Comparison of ENCODE assay signal across 14 mouse cellular contexts in the genomic region with DNA sequence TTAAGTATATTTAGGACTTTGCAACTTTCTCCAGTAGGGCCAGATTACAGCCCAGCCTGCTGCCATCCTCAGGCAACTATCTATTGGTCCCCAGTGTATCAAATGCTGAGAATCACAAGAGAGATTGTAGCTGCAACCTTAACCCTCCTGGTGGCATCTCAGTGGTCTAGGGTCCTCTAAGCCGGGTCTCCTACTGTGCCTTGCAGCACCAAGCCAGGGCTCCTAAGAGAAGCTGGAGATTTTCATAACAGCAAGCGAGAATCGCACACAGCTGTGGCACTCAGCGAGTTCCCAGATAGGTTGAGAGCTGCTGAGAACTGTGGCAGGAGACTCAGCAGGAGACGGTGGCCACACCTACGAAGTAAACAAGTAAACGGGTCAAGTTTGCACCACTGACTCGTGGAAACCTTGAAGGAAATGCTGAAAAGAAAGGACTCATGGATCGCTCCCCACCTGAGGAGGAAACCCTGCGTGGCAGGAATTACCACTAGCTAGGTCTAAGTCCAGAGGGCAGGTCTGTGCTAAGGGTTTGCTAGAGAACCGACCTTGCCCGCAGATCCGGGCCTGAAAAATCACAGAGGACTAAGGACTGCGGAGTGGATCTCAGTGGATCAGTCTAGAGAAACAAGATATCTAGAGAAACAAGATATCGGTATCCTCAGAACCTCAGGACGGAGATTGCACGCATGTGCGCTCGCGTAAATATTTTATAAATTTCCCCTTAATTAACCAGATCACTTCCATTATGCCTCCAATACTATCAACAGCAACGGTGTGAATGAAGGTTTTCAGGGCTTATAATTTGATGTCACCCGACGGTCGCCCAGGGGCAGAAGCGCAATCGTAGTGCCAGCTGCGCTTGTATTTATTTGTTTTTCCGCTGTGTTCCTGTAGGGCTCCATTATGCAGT. TPM values are rescaled to one million over a fixed set of nuclear protein-coding genes. Genes with fewer than 3 reads are reported as not detected.
A peak's percentile ranks its signal among the peaks of the same experiment; 100 is the strongest.
DNase-seq lines count a peak whose midpoint lies in the region; ATAC-seq and TF ChIP-seq lines count a peak whose summit lies in the region.
"Had no signal": no experiment of that assay in that cellular context is flagged by ENCODE, and none has a peak within 500 bp of the region (broad histone marks: within the 10 kb centered on the region; RNA-seq: fewer than 3 reads in every experiment).

No protein-coding gene starts in this region.

- no peak for TF ChIP-seq CTCF in liver, postnatal 0 days (IDR thresholded peaks at IDR 0.05; ENCODE audit: low read depth)

- H3K27ac ChIP-seq in liver, postnatal 0 days (ENCODE audit: low read depth): no peak overlapping the region
- H3K27ac ChIP-seq in liver, embryonic 12.5 days: no peak overlapping the region
- H3K27ac ChIP-seq in hindbrain, embryonic 10.5 days: no peak overlapping the region
- no peak overlapping the region for H3K27ac ChIP-seq in limb, embryonic 11.5 days (replicated peaks; ENCODE audit: low read depth, low read length)
- H3K27ac ChIP-seq in neural tube, embryonic 14.5 days (ENCODE audit: low read depth, low read length): no peak overlapping the region
- H3K27ac ChIP-seq: left cerebral cortex, adult 2 months; liver, embryonic 13.5 days had no signal

- DNase-seq in liver, postnatal 0 days: peak; percentile 9
- no peak for DNase-seq in hindbrain, embryonic 10.5 days (ENCODE audit: low spot score)
- peak; percentile 37 for DNase-seq in limb, embryonic 11.5 days (ENCODE audit: low spot score)
- DNase-seq in gastrocnemius, postnatal 14 days: no peak
- DNase-seq in right cerebral cortex, postnatal 36 days (ENCODE audit: low spot score in 2 of 2): no peak
- DNase-seq: cerebellum, adult 9-11 months; kidney, postnatal 25 days; liver, embryonic 13.5 days; thymus, postnatal 25 days had no signal

- no peak overlapping the region for H3K9ac ChIP-seq in liver, postnatal 0 days (replicated peaks)
- H3K9ac ChIP-seq in liver, embryonic 12.5 days: no peak overlapping the region
- H3K9ac ChIP-seq in limb, embryonic 11.5 days (ENCODE audit: low read length): no peak overlapping the region
- H3K9ac ChIP-seq in neural tube, embryonic 14.5 days (replicated peaks; ENCODE audit: low read depth, low read length): no peak overlapping the region
- H3K9ac ChIP-seq: liver, embryonic 13.5 days had no signal

- H3K4me1 ChIP-seq in liver, postnatal 0 days (ENCODE audit: insufficient read depth): no peaks in the 10 kb centered on the region
- H3K4me1 ChIP-seq in liver, embryonic 12.5 days: no peaks in the 10 kb centered on the region
- peaks cover 39% of the 10 kb centered on the region for H3K4me1 ChIP-seq in hindbrain, embryonic 10.5 days (replicated peaks)
- H3K4me1 ChIP-seq in limb, embryonic 11.5 days (ENCODE audit: control insufficient read depth, insufficient read depth, low read length): peaks cover 9% of the 10 kb centered on the region
- peaks cover 18% of the 10 kb centered on the region for H3K4me1 ChIP-seq in neural tube, embryonic 14.5 days (ENCODE audit: control insufficient read depth, insufficient read depth, low read length)
- H3K4me1 ChIP-seq: liver, embryonic 13.5 days had no signal

- H3K4me2 ChIP-seq in liver, postnatal 0 days (ENCODE audit: low read depth, low read length): no peak overlapping the region
- H3K4me2 ChIP-seq in liver, embryonic 12.5 days: no peak overlapping the region
- H3K4me2 ChIP-seq in limb, embryonic 11.5 days (ENCODE audit: low read depth, severe bottlenecking): no peak overlapping the region
- peak overlapping the region; percentile 23; the same call in 1 of the 2 replicates for H3K4me2 ChIP-seq in neural tube, embryonic 14.5 days (ENCODE audit: low read depth, low read length)
- H3K4me2 ChIP-seq: liver, embryonic 13.5 days had no signal

- H3K27me3 ChIP-seq in liver, postnatal 0 days (ENCODE audit: insufficient read depth, low read length): peaks cover 67% of the 10 kb centered on the region
- H3K27me3 ChIP-seq in liver, embryonic 12.5 days (replicated peaks): peaks cover 71% of the 10 kb centered on the region
- peaks cover 97% of the 10 kb centered on the region for H3K27me3 ChIP-seq in hindbrain, embryonic 10.5 days (ENCODE audit: insufficient read depth, poor library complexity, severe bottlenecking)
- H3K27me3 ChIP-seq in limb, embryonic 11.5 days (ENCODE audit: control insufficient read depth, insufficient read depth, low read length): peaks cover 75% of the 10 kb centered on the region
- H3K27me3 ChIP-seq in neural tube, embryonic 14.5 days (ENCODE audit: control insufficient read depth, insufficient read depth, low read length): peaks cover 64% of the 10 kb centered on the region

- no peaks in the 10 kb centered on the region for H3K9me3 ChIP-seq in liver, postnatal 0 days (ENCODE audit: low read length)
- H3K9me3 ChIP-seq in liver, embryonic 12.5 days (replicated peaks): no peaks in the 10 kb centered on the region
- H3K9me3 ChIP-seq in hindbrain, embryonic 10.5 days: no peaks in the 10 kb centered on the region
- H3K9me3 ChIP-seq in limb, embryonic 11.5 days (ENCODE audit: control insufficient read depth, low read length): no peaks in the 10 kb centered on the region
- no peaks in the 10 kb centered on the region for H3K9me3 ChIP-seq in neural tube, embryonic 14.5 days (ENCODE audit: control insufficient read depth, low read length)
- H3K9me3 ChIP-seq: liver, embryonic 13.5 days had no signal

- H3K36me3 ChIP-seq in liver, postnatal 0 days (replicated peaks; ENCODE audit: insufficient read depth, low read length): no peaks in the 10 kb centered on the region
- no peaks in the 10 kb centered on the region for H3K36me3 ChIP-seq in liver, embryonic 12.5 days
- no peaks in the 10 kb centered on the region for H3K36me3 ChIP-seq in hindbrain, embryonic 10.5 days
- H3K36me3 ChIP-seq in limb, embryonic 11.5 days (ENCODE audit: control insufficient read depth, insufficient read depth, low read length): no peaks in the 10 kb centered on the region
- H3K36me3 ChIP-seq in neural tube, embryonic 14.5 days (ENCODE audit: control insufficient read depth, insufficient read depth, low read length): no peaks in the 10 kb centered on the region
- H3K36me3 ChIP-seq: liver, embryonic 13.5 days had no signal

- ATAC-seq in liver, postnatal 0 days: no peak
- ATAC-seq in liver, embryonic 12.5 days: no peak
- ATAC-seq in limb, embryonic 11.5 days (ENCODE audit: insufficient number of reproducible peaks, low FRiP score, low TSS enrichment, low read depth): no peak
- ATAC-seq in neural tube, embryonic 14.5 days (ENCODE audit: low read depth): no peak

- intact Hi-C loops in gastrocnemius, postnatal 14 days (cut with DNase I; ENCODE audit: low total_unique reads): no loop called here

- 5% methylated on average over 28 of the region's 28 CpGs for WGBS in liver, postnatal 0 days (ENCODE audit: insufficient replicate concordance)
- 7% methylated on average over 28 of the region's 28 CpGs for WGBS in liver, embryonic 12.5 days (ENCODE audit: insufficient replicate concordance)
- 3% methylated on average over 28 of the region's 28 CpGs for WGBS in hindbrain, embryonic 10.5 days
- WGBS in limb, embryonic 11.5 days: 2% methylated on average over 28 of the region's 28 CpGs
- 4% methylated on average over 28 of the region's 28 CpGs for WGBS in neural tube, embryonic 14.5 days

- no peak overlapping the region for H3K4me3 ChIP-seq in liver, postnatal 0 days (ENCODE audit: low read depth, low read length)
- H3K4me3 ChIP-seq in liver, embryonic 12.5 days: no peak overlapping the region
- H3K4me3 ChIP-seq in hindbrain, embryonic 10.5 days: peak overlapping the region; percentile 24
- no peak overlapping the region for H3K4me3 ChIP-seq in limb, embryonic 11.5 days (ENCODE audit: low read depth, low read length)
- H3K4me3 ChIP-seq in neural tube, embryonic 14.5 days (ENCODE audit: low read depth, low read length): no peak overlapping the region
- H3K4me3 ChIP-seq: left cerebral cortex, adult 2 months; liver, embryonic 13.5 days had no signal

- no peak for TF ChIP-seq EP300 in liver, postnatal 0 days (IDR thresholded peaks at IDR 0.05; ENCODE audit: low read depth)

RNA-seq across cellular contexts. Expression of gene Irx1, which starts 4.1 kb away (rescaled TPM):
- not detected in 2 replicates for polyA plus RNA-seq in liver, postnatal 0 days (2015; fragmentation: Nextera tagmentation; extraction: Ambion mirVana)
- 0.12 TPM in 1 of 2 replicates, not detected in the other for polyA plus RNA-seq in liver, embryonic 12.5 days (2016; fragmentation: Nextera tagmentation; extraction: Ambion mirVana)
- polyA plus RNA-seq in hindbrain, embryonic 10.5 days (2016; fragmentation: Nextera tagmentation; extraction: Ambion mirVana): 5.1 and 11.0 TPM in 2 replicates
- 0.36 and 0.45 TPM in 2 replicates for polyA plus RNA-seq in limb, embryonic 11.5 days (2014; fragmentation: Nextera tagmentation; extraction: Ambion mirVana)
- polyA plus RNA-seq in neural tube, embryonic 14.5 days (2014; fragmentation: Nextera tagmentation; extraction: Ambion mirVana): 1.3 and 2.0 TPM in 2 replicates
- under 1 TPM in 1 of 2 experiments, not detected in 1; 0.18 TPM for total RNA-seq in gastrocnemius, postnatal 14 days (2021)
- total RNA-seq: hematopoietic stem cell, adult 5-6 weeks; megakaryocyte-erythroid progenitor cell, adult 5-6 weeks had no signal
- polyA plus RNA-seq: liver, embryonic 13.5 days had no signal

Comparison
In these comparisons a context has a peak if more than half of its experiments do, and no peak if none do; other contexts are left out.
1. DNase-seq: peak in liver, postnatal 0 days (single experiment) and limb, embryonic 11.5 days (single experiment); none in hindbrain, embryonic 10.5 days (single experiment), gastrocnemius, postnatal 14 days (single experiment) and right cerebral cortex, postnatal 36 days (0 of 2).